Mouse (Mus musculus) left cerebral cortex, postnatal 14 days (tissue): ENCODE data around the gene Glis1. TPM values are rescaled to one million over a fixed set of nuclear protein-coding genes. Genes with fewer than 3 reads are reported as not detected.
A peak's percentile ranks its signal among the peaks of the same experiment; 100 is the strongest.

Source experiments
- DNase-seq, 2 experiments: peaks; one replicate each; pipeline ENCODE4 v3.0.0; 2021 to 2022; ENCODE audit warnings: low spot score in 2 of 2, mixed read lengths in 1 of 2
- intact Hi-C: fragments of 180-260 bp; cut with DNase I; formaldehyde crosslinking; loops from one replicate; pipeline ENCODE4 v1.15.1; 2025
- microRNA-seq, 2 experiments: library from miRNA; unstranded; fragments of <30 nt; microRNA quantifications; one replicate each; pipeline ENCODE4 v1.2.0; 2022
- total RNA-seq, 2 experiments: library from RNA; stranded (reverse); gene quantifications; 2 replicates each; pipeline ENCODE4 v1.2.3; 2021

The Glis1 gene
- total RNA-seq, 2 experiments from 2014 or later = 1.4 to 2.3 TPM

GRCm38 (mm10) chr4:107653280-107653643 lies 218.9 kb downstream of the Glis1 start:
- intact Hi-C loops = loop anchor here (5.0 kb wide), 3 partner anchors 166 to 286 kb away; partner anchors contain the start of gene Ndc1
- no peak for DNase-seq

DNA sequence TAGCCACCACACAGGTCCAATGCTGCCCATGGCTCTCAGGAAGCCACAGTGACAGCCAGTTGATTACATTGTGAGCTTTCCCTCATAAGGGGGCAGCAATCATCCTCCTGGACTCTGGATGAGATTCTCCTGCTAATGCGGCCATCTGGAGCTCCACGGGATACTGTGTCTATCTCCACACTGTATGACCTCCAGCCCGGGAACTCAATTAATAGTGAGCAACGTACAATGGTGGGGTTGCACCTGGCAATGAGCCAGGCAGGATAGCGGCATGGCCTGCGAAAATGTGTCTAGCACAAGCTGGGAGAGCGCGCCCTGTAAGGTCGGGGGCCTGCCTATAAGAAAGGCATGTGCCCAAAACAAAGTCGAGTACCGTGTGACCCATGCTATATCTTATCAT lies 226.3 kb downstream of the Glis1 start:
- intact Hi-C loops = no loop called here
- DNase-seq = no peak

DNA sequence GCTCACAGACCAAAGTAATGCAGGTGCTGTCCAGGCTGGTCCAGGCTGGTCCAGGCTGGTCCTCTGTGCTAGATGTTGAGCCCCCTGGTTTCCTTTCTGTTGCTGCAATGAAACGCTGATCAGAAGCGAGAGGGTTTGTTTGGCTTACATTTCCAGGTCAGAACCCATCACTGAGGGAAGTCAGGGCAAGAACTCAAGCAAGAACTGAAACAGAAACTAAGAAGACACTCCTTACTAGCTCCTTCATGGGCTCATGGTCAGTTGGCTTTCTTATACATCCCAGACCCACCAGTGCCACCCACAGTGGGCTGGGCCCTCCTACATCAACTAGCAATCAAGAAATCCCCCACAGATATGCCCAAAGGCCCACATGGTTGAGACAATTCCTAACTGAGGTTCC lies 234.1 kb downstream of the Glis1 start:
- intact Hi-C loops = no loop called here
- DNase-seq = no peak

GRCm38 (mm10) chr4:107670731-107671130 lies 236.3 kb downstream of the Glis1 start:
- DNase-seq = no peak
- intact Hi-C loops = no loop called here

DNA sequence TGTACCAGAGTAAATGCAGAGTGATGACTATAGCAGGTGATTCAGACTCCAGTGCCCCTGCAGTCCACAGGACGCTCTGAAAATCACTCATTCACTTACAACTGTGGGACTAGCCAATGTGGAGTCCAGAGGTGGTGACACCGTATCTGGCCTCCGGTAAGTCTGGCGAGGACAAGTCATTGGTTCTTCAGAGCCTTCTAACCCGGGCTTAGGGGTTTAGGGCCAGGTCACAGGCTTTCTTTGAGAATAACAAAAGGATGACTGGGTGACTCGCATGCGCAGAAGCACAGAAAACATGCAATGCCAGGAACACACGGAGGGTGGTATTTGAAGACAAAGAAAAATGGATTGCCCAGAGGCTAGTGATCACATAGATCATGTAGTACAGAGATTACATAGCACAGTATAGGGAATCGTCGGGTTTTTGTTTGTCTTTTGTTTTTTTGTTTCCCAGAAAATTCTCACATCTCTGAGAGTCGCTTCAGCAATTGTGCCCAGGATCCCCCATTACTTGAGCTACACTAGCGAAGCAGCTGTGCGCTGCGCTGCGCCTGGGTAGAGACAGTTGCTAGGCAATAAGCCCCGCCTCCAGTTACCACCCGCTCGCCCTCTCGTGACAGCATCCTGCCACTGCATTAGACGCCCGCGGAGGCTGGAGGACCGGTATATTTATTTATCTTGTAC lies 239.4 kb downstream of the Glis1 start:
- intact Hi-C loops = no loop called here
- DNase-seq = peak; percentile 89 to 93

DNA sequence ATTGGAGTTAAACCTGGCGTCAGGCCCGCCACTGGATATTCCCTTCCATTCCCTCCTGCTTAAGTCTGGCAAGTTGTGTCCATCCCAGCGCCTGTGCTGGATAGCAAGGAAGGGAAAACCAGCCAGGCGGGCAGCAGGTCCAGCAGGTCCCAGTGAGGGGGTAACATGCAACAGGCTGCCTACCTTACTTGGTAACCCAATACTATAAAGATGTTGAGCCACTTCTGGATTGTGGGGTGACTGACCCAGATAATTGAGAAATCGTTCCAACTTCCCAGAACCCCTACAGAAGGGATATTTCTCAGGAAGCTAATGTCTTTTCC lies 239.9 kb downstream of the Glis1 start:
- intact Hi-C loops = no loop called here
- no peak for DNase-seq

DNA sequence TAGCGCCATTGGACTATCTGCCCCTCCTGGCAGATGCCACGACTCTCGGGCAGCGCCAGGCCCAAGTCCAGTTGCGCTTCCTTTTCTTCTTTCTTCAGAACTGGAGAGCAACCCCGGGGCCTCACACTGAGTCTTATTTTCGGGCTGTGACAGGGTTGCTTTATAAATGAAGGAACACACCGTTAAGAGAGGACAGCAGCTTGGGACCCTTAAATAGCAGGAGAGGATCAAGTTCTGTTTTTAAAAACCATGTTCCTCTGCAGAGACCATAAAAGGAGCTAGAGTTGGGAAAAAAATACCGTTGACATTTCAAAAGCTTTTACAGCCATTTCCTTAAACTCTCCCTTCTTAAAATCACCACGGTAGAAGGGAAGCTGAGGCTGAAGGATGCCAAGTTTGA lies 241.3 kb downstream of the Glis1 start:
- intact Hi-C loops = no loop called here
- peak; percentile 41 to 69 for DNase-seq

DNA sequence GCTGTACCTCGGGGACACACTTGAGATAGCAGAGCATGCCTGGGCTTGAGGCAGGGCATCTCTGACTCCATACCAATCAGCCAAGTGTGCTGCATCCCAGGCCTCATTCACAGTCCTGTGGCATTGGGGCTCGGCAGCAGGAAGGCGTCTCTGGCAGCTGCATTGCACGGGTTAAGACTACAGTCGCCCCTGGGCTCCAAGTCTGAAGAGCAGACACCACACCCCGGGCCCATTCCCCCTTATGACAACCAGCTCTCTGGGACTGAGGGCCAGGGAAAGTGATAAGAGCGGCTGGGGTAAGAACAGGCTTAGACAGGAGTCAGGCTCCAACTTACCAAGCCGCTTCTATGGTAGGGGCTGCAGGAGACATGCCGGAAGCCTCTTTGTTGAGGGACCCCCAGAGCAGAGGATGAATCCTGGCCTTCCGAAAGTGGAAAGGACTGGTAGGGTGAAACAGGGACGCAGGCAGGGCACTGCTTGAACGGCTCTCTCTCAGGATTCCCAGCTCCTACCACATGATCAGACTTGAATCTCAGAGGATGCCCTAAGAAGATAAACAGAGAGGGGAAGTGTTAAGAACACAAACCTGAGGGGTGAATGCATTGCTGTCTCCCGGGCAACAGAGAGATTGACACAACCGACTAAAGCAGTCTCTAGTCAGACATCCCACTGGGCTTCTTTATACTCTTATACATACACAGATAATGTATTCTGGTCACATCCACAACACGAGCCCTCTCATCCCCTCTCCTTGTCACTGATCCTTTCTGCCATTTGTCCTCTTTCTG lies 246.1 kb downstream of the Glis1 start:
- DNase-seq = peak in 1 of 2 experiments; percentile 44
- intact Hi-C loops = no loop called here

GRCm38 (mm10) chr4:107681099-107681849 lies 246.9 kb downstream of the Glis1 start:
- DNase-seq = no peak
- intact Hi-C loops = no loop called here

- intact Hi-C loops = no loop called here
- DNase-seq = no peak
Measured at GRCm38 (mm10) chr4:107683006-107683756, 248.8 kb downstream of the Glis1 start.

DNA sequence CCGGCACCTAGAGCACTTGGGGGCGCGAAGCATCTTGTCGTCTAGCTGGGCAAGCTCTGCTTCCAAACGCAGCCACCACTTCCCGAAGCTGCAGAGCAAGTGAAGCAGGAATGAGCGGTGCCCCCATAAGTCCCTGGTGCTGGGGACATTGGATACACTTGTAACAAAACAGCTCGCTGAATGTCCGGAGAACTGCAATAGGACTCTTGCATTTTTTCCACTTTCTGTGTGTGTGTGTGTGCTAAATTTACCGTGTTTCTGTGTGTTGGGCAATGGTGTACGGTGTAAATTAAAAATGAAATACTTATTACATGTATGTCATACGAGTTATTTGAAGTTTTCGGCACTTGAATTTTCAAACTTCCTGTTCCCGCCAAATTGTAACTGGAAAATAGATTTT lies 249.7 kb downstream of the Glis1 start, which contains the start of gene Dmrtb1:
TSS of gene Dmrtb1 (minus strand) at position 101 of the 400 bp plus-strand sequence.
- DNase-seq = no peak
- intact Hi-C loops = no loop called here

Small RNA genes within 50 kb of the gene (microRNA-seq; reads per million reads assigned to microRNA genes)
- gene Gm24804 = 0 reads per million in 2 experiments

Other genes starting within 250 kb of the Glis1 start
- under 1 TPM in 1 of 2 experiments, not detected in 1; 0.33 TPM for gene Ldlrad1, start 225.4 kb upstream of the Glis1 start, total RNA-seq
- gene Lrrc42, start 181.1 kb upstream of the Glis1 start, total RNA-seq = 10 to 100 TPM; 34.0 to 37.9 TPM
- gene Hspb11, start 181.0 kb upstream of the Glis1 start, total RNA-seq = 10 to 100 TPM; 21.5 to 22.1 TPM
- not detected for gene Dio1, start 127.4 kb upstream of the Glis1 start, total RNA-seq
- gene Yipf1, start 120.2 kb upstream of the Glis1 start, total RNA-seq = 10 to 100 TPM; 44.5 to 45.1 TPM
- gene Ndc1, start 66.8 kb upstream of the Glis1 start, total RNA-seq = 10 to 100 TPM; 14.6 to 18.8 TPM
- gene Dmrtb1, start 249.6 kb downstream of the Glis1 start, total RNA-seq = 1 to 10 TPM; 3.4 to 4.0 TPM